Mouse (Mus musculus) gastrocnemius, adult 18-20 months (tissue): ENCODE results near the gene Traf2. TPM values are rescaled to one million over a fixed set of nuclear protein-coding genes. Genes with fewer than 3 reads are reported as not detected.

Experiments used
- DNase-seq: peaks from one replicate; pipeline ENCODE4 v3.0.0; 2021; ENCODE audit warnings: low spot score
- total RNA-seq, 2 experiments: library from RNA; stranded (reverse); gene quantifications; 2 replicates each; pipeline ENCODE4 v1.2.3; 2021

Gene Traf2
- total RNA-seq, 2 experiments from 2014 or later: 13.7 to 15.1 TPM

- peak; percentile 57 for DNase-seq
These were observed 2.6 kb upstream of the Traf2 start for GRCm38 (mm10) chr2:25549021-25549991.

- peak; percentile 78 for DNase-seq
These were observed 537 bp downstream of the Traf2 start for GRCm38 (mm10) chr2:25545996-25546810.

GRCm38 (mm10) chr2:25541644-25542367 lies 4.9 kb downstream of the Traf2 start:
- DNase-seq: no peak

GRCm38 (mm10) chr2:25540541-25540948 lies 6.2 kb downstream of the Traf2 start:
- no peak for DNase-seq

- DNase-seq: peak; percentile 39
These were observed 10.2 kb downstream of the Traf2 start for GRCm38 (mm10) chr2:25536531-25536930.

- DNase-seq: no peak
These were observed 11.9 kb downstream of the Traf2 start for GRCm38 (mm10) chr2:25534866-25535182.

GRCm38 (mm10) chr2:25534178-25534865 lies 12.4 kb downstream of the Traf2 start:
- DNase-seq: peak; percentile 93

GRCm38 (mm10) chr2:25533707-25534106 lies 13.0 kb downstream of the Traf2 start:
- DNase-seq: no peak

- DNase-seq: peak; percentile 59
These were observed 20.0 kb downstream of the Traf2 start for GRCm38 (mm10) chr2:25526510-25527302.

GRCm38 (mm10) chr2:25509912-25510311 lies 36.8 kb downstream of the Traf2 start:
- DNase-seq: no peak

- DNase-seq: no peak
These were observed 39.8 kb downstream of the Traf2 start for GRCm38 (mm10) chr2:25506964-25507363.

- no peak for DNase-seq
These were observed 40.9 kb downstream of the Traf2 start for GRCm38 (mm10) chr2:25505860-25506259.

GRCm38 (mm10) chr2:25505000-25505399 lies 41.7 kb downstream of the Traf2 start:
- no peak for DNase-seq

GRCm38 (mm10) chr2:25504538-25504937 lies 42.2 kb downstream of the Traf2 start:
- DNase-seq: no peak

GRCm38 (mm10) chr2:25502726-25503125 lies 44.0 kb downstream of the Traf2 start:
- DNase-seq: no peak

- DNase-seq: no peak
These were observed 44.9 kb downstream of the Traf2 start, which contains the start of gene C8g for GRCm38 (mm10) chr2:25501593-25502486. Gene C8g, minus strand, starts transcription at chr2:25501719.

- DNase-seq: peak; percentile 87
These were observed 45.9 kb downstream of the Traf2 start, which contains the start of gene Fbxw5 for GRCm38 (mm10) chr2:25500576-25501405. Gene Fbxw5, plus strand, starts transcription at chr2:25500750.

GRCm38 (mm10) chr2:25500071-25500575 lies 46.6 kb downstream of the Traf2 start:
- DNase-seq: no peak
